Comparison of ENCODE assay signal across 8 mouse cellular contexts in the genomic region with DNA sequence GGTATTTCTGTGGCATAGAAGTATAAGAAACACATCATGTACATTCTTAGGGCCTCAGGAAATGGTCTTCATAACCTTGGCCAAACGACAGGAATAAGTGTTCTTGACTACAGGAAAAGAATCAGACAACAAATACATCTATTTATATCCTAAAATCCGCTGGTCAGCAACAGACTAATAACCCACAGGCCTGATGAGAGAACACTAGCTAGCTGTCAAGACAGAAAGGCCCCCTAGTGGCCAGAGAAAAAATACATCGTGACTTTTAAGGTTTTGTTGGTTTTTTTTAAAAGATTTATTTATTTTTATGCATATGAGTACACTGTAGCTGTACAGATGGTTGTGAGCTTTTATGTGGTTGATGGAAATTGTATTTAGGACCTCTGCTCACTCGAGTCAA. TPM values are rescaled to one million over a fixed set of nuclear protein-coding genes. Genes with fewer than 3 reads are reported as not detected.
DNase-seq lines count a peak whose midpoint lies in the region; ATAC-seq and TF ChIP-seq lines count a peak whose summit lies in the region.

No protein-coding gene starts in this region.

- intact Hi-C loops in heart, adult 2 months (cut with DNase I), result no loop called here

- no peak overlapping the region for H3K4me2 ChIP-seq in lung, postnatal 0 days (replicated peaks; ENCODE audit: low read depth, low read length)

- no peaks in the 10 kb centered on the region for H3K4me1 ChIP-seq in heart, adult 2 months (ENCODE audit: control insufficient read depth, insufficient read depth, low read length)
- no peaks in the 10 kb centered on the region for H3K4me1 ChIP-seq in heart, embryonic 10.5 days
- H3K4me1 ChIP-seq in lung, postnatal 0 days (ENCODE audit: insufficient read depth, low read depth, low read length), result no peaks in the 10 kb centered on the region

- WGBS in heart, adult 2 months, result 29% methylated on average over 4 of the region's 4 CpGs
- WGBS in heart, embryonic 10.5 days, result 46% methylated on average over 4 of the region's 4 CpGs
- WGBS in lung, postnatal 0 days, result 23% methylated on average over 4 of the region's 4 CpGs

- no peaks in the 10 kb centered on the region for H3K9me3 ChIP-seq in heart, embryonic 10.5 days
- H3K9me3 ChIP-seq in lung, postnatal 0 days (ENCODE audit: low read length), result no peaks in the 10 kb centered on the region

- TF ChIP-seq EP300 in heart, adult 2 months (IDR thresholded peaks at IDR 0.05; ENCODE audit: insufficient read depth, low read depth, low read length), result no peak
- peak; percentile 35; the same call in 1 of the 2 replicates for TF ChIP-seq EP300 in lung, postnatal 0 days (IDR thresholded peaks at IDR 0.05)

- no peak for DNase-seq in heart, adult 2 months
- DNase-seq in heart, embryonic 10.5 days (ENCODE audit: low spot score), result no peak
- DNase-seq in right cerebral cortex, adult 18-20 months, result peak; percentile 4
- no peak for DNase-seq in right cerebral cortex, postnatal 4 days
- DNase-seq in cerebellum, postnatal 10 days, result peak; percentile 36 to 65
- DNase-seq in lung, postnatal 0 days (ENCODE audit: low spot score), result peak; percentile 86
- no peak for DNase-seq in urinary bladder, postnatal 4 days (ENCODE audit: low spot score in 2 of 2)

- H3K4me3 ChIP-seq in heart, adult 2 months, result no peak overlapping the region
- H3K4me3 ChIP-seq in heart, embryonic 10.5 days, result no peak overlapping the region
- no peak overlapping the region for H3K4me3 ChIP-seq in lung, postnatal 0 days (ENCODE audit: low read depth, low read length)

- H3K79me2 ChIP-seq in heart, adult 2 months (replicated peaks; ENCODE audit: control insufficient read depth, insufficient read depth, low read length), result no peaks in the 10 kb centered on the region

- no peaks in the 10 kb centered on the region for H3K27me3 ChIP-seq in heart, adult 2 months (ENCODE audit: control insufficient read depth, insufficient read depth, low read length)
- H3K27me3 ChIP-seq in heart, embryonic 10.5 days (ENCODE audit: insufficient read depth, poor library complexity, severe bottlenecking), result no peaks in the 10 kb centered on the region
- no peaks in the 10 kb centered on the region for H3K27me3 ChIP-seq in lung, postnatal 0 days (replicated peaks; ENCODE audit: insufficient read depth, low read length)

- no peaks in the 10 kb centered on the region for H3K36me3 ChIP-seq in heart, adult 2 months (ENCODE audit: control insufficient read depth, insufficient read depth, low read length)
- H3K36me3 ChIP-seq in heart, embryonic 10.5 days, result peaks cover 36% of the 10 kb centered on the region
- no peaks in the 10 kb centered on the region for H3K36me3 ChIP-seq in lung, postnatal 0 days (ENCODE audit: insufficient read depth, low read length)

- H3K9ac ChIP-seq in heart, adult 2 months (ENCODE audit: low read depth, low read length), result no peak overlapping the region
- no peak overlapping the region for H3K9ac ChIP-seq in lung, postnatal 0 days (replicated peaks; ENCODE audit: low read depth)

- H3K27ac ChIP-seq in heart, adult 2 months, result no peak overlapping the region
- no peak overlapping the region for H3K27ac ChIP-seq in heart, embryonic 10.5 days
- H3K27ac ChIP-seq in lung, postnatal 0 days (ENCODE audit: low read length), result no peak overlapping the region

- peak; percentile 68 for ATAC-seq in lung, postnatal 0 days
- no peak for ATAC-seq in megakaryocyte, adult 5-6 weeks (ENCODE audit: poor library complexity, severe bottlenecking)

- peak; percentile 85 for TF ChIP-seq CTCF in heart, adult 2 months (IDR thresholded peaks at IDR 0.05)
- TF ChIP-seq CTCF in lung, postnatal 0 days (IDR thresholded peaks at IDR 0.05), result peak; percentile 73

- no peak for TF ChIP-seq POLR2A in heart, adult 2 months (IDR thresholded peaks at IDR 0.05; ENCODE audit: insufficient read depth, low read depth, low read length)

RNA-seq across cellular contexts. Expression of gene Nop58, which starts 35.1 kb away (rescaled TPM):
- 10 to 100 TPM; 32.7 to 33.0 TPM for total RNA-seq in heart, adult 2 months (2021)
- 7.2 and 8.6 TPM in 2 replicates for polyA plus RNA-seq in heart, adult 2 months (2012; rRNA removed)
- 207 and 266 TPM in 2 replicates for polyA plus RNA-seq in heart, embryonic 10.5 days (2016; fragmentation: Nextera tagmentation; extraction: Ambion mirVana)
- 55.9 and 66.4 TPM in 2 replicates for polyA plus RNA-seq in lung, postnatal 0 days (2015; fragmentation: Nextera tagmentation; extraction: Ambion mirVana)
- total RNA-seq in megakaryocyte, adult 5-6 weeks (2015), result 36.6 and 56.2 TPM in 2 replicates
- 280 and 284 TPM in 2 replicates for total RNA-seq in megakaryocyte, adult 5-6 weeks (2017)

RNA-seq across cellular contexts. Expression of gene Bmpr2, which starts 43.3 kb away (rescaled TPM):
- 10 to 100 TPM; 40.4 to 45.4 TPM for total RNA-seq in heart, adult 2 months (2021)
- 8.2 and 20.4 TPM in 2 replicates for polyA plus RNA-seq in heart, adult 2 months (2012; rRNA removed)
- 6.5 and 7.0 TPM in 2 replicates for polyA plus RNA-seq in heart, embryonic 10.5 days (2016; fragmentation: Nextera tagmentation; extraction: Ambion mirVana)
- 17.9 and 22.2 TPM in 2 replicates for polyA plus RNA-seq in lung, postnatal 0 days (2015; fragmentation: Nextera tagmentation; extraction: Ambion mirVana)
- total RNA-seq in megakaryocyte, adult 5-6 weeks (2015), result 45.0 and 49.3 TPM in 2 replicates
- total RNA-seq in megakaryocyte, adult 5-6 weeks (2017), result 23.0 and 26.1 TPM in 2 replicates

RNA-seq across cellular contexts. Expression of gene Sumo1, which starts 49.3 kb away (rescaled TPM):
- 10 to 100 TPM; 57.2 to 61.4 TPM for total RNA-seq in heart, adult 2 months (2021)
- 19.5 and 34.4 TPM in 2 replicates for polyA plus RNA-seq in heart, adult 2 months (2012; rRNA removed)
- polyA plus RNA-seq in heart, embryonic 10.5 days (2016; fragmentation: Nextera tagmentation; extraction: Ambion mirVana), result 285 and 415 TPM in 2 replicates
- polyA plus RNA-seq in lung, postnatal 0 days (2015; fragmentation: Nextera tagmentation; extraction: Ambion mirVana), result 257 and 273 TPM in 2 replicates
- total RNA-seq in megakaryocyte, adult 5-6 weeks (2015), result 209 and 219 TPM in 2 replicates
- total RNA-seq in megakaryocyte, adult 5-6 weeks (2017), result 145 TPM in 2 replicates

Comparison
In these comparisons a context has a peak if more than half of its experiments do, and no peak if none do; other contexts are left out.
1. DNase-seq: peak in right cerebral cortex, adult 18-20 months (single experiment), cerebellum, postnatal 10 days (2 of 2) and lung, postnatal 0 days (single experiment); none in heart, adult 2 months (0 of 2), heart, embryonic 10.5 days (single experiment), right cerebral cortex, postnatal 4 days (single experiment) and urinary bladder, postnatal 4 days (0 of 2).